Mouse (Mus musculus): ENCODE data around the gene Greb1. TPM values are rescaled to one million over a fixed set of nuclear protein-coding genes. Genes with fewer than 3 reads are reported as not detected.

Gene Greb1
- polyA plus RNA-seq, 1 experiment from 2014 or later, result 2.5 TPM

DNA sequence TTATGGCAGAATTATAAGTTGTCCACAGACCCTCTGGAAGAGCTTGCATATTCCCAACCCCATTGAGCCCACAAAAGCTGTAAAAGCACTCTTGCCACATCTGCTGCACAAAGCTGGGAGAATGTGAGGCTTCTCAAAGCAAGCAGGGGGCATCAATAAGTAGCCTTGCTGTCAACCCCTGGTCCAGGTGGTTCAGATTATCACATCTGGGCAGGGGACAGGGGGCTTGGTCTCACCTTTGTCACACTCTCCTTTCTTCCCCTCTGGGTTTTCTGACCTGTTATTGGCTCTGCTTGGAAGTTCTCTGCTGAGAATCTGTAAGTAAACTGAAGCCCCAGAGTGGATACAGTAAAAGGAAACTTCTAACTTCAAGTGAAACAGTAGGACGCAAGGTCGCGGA is 1.8 kb downstream of the Greb1 start:
- 0 out of 2 replicates have a peak, but pooled peaks cover 3% of the 10 kb centered on the region for H3K27me3 ChIP-seq (ENCODE audit: control insufficient read depth, insufficient read depth, low read length)

GRCm38 (mm10) chr12:16795781-16796180 is 4.9 kb downstream of the Greb1 start:
- Histone ChIP-seq H3K27ac (replicated peaks; ENCODE audit: low read depth, low read length) (no peak overlapping the region), H3K9me3 (ENCODE audit: control insufficient read depth, low read length) (no peaks in the 10 kb centered on the region), H3K4me3 (replicated peaks; ENCODE audit: low read depth, low read length) (no peak overlapping the region), H3K27me3 (ENCODE audit: control insufficient read depth, insufficient read depth, low read length) (no peaks in the 10 kb centered on the region), H3K9ac (replicated peaks; ENCODE audit: low read length) (no peak overlapping the region), H3K36me3 (ENCODE audit: control insufficient read depth, insufficient read depth, low read length) (no peaks in the 10 kb centered on the region), H3K4me1 (ENCODE audit: control insufficient read depth, insufficient read depth, low read length) (0 out of 2 replicates have a peak, but pooled peaks cover 8% of the 10 kb centered on the region), H3K4me2 (ENCODE audit: low read length) (no peak overlapping the region)
- WGBS, result 87% methylated on average over 3 of the region's 3 CpGs
- DNase-seq, result no peak
- no peak for ATAC-seq (ENCODE audit: low FRiP score, low TSS enrichment)

More for the DNA sequence above, 1.8 kb downstream of the Greb1 start:
- WGBS, result 25% methylated on average over 3 of the region's 3 CpGs
- Histone ChIP-seq H3K9me3 (ENCODE audit: control insufficient read depth, low read length) (no peaks in the 10 kb centered on the region), H3K27ac (replicated peaks; ENCODE audit: low read depth, low read length) (no peak overlapping the region), H3K36me3 (ENCODE audit: control insufficient read depth, insufficient read depth, low read length) (no peaks in the 10 kb centered on the region), H3K4me2 (ENCODE audit: low read length) (no peak overlapping the region), H3K4me1 (ENCODE audit: control insufficient read depth, insufficient read depth, low read length) (0 out of 2 replicates have a peak, but pooled peaks cover 8% of the 10 kb centered on the region), H3K4me3 (replicated peaks; ENCODE audit: low read depth, low read length) (no peak overlapping the region), H3K9ac (replicated peaks; ENCODE audit: low read length) (no peak overlapping the region)
- DNase-seq (no peak), ATAC-seq (ENCODE audit: low FRiP score, low TSS enrichment) (no peak)

DNA sequence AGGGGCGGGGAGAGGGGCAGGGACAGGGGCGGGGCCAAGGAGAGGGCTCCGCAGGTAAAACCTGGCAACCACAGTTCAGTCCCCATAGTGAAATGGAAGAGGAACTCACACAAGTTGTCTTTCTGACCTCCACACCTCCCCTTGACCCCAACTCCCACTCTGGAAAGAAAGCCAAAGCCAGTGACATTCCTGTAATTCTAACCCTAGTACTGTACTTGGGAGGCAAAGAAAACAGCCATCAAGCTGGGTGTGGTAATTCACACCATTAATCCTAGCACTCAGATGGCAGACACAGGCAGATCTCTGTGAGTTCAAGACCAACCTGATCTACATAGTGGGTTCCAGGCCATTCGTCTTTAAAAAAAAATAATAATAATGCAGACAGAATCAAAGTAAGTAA is 7.3 kb downstream of the Greb1 start:
- Histone ChIP-seq H3K27me3 (ENCODE audit: control insufficient read depth, insufficient read depth, low read length) (no peaks in the 10 kb centered on the region), H3K4me2 (ENCODE audit: low read length) (no peak overlapping the region), H3K36me3 (ENCODE audit: control insufficient read depth, insufficient read depth, low read length) (no peaks in the 10 kb centered on the region), H3K27ac (replicated peaks; ENCODE audit: low read depth, low read length) (no peak overlapping the region), H3K4me3 (replicated peaks; ENCODE audit: low read depth, low read length) (no peak overlapping the region), H3K9ac (replicated peaks; ENCODE audit: low read length) (no peak overlapping the region), H3K9me3 (ENCODE audit: control insufficient read depth, low read length) (no peaks in the 10 kb centered on the region), H3K4me1 (ENCODE audit: control insufficient read depth, insufficient read depth, low read length) (0 out of 2 replicates have a peak, but pooled peaks cover 6% of the 10 kb centered on the region)
- WGBS, result 94% methylated on average over 4 of the region's 4 CpGs
- no peak for DNase-seq
- no peak for ATAC-seq (ENCODE audit: low FRiP score, low TSS enrichment)

GRCm38 (mm10) chr12:16790456-16790855 is 10.2 kb downstream of the Greb1 start:
- Histone ChIP-seq H3K4me2 (ENCODE audit: low read length) (no peak overlapping the region), H3K9ac (replicated peaks; ENCODE audit: low read length) (no peak overlapping the region), H3K27me3 (ENCODE audit: control insufficient read depth, insufficient read depth, low read length) (no peaks in the 10 kb centered on the region), H3K4me3 (replicated peaks; ENCODE audit: low read depth, low read length) (no peak overlapping the region), H3K9me3 (ENCODE audit: control insufficient read depth, low read length) (no peaks in the 10 kb centered on the region), H3K36me3 (ENCODE audit: control insufficient read depth, insufficient read depth, low read length) (no peaks in the 10 kb centered on the region), H3K27ac (replicated peaks; ENCODE audit: low read depth, low read length) (no peak overlapping the region), H3K4me1 (ENCODE audit: control insufficient read depth, insufficient read depth, low read length) (0 out of 2 replicates have a peak, but pooled peaks cover 8% of the 10 kb centered on the region)
- 27% methylated on average over 4 of the region's 4 CpGs for WGBS
- DNase-seq, result no peak
- no peak for ATAC-seq (ENCODE audit: low FRiP score, low TSS enrichment)

DNA sequence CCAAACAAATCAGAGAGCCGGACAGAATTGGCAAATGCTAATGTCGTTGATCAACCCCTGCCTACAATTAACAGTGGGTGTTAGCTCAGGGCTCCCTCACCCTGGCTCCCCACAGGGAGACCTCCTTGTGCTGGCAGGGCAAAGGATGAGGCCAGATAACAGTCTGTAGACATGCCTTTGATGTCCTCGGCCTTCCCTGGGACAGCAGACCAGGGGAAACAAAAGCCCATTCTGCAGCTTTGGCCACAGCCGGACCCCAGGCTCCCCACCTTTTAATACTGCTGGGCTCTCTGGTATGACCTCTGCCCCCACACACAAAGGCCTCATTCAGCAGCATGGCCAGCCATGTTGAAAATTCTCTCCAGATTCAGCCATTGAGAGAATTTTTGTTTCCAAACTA is 10.9 kb downstream of the Greb1 start:
- ATAC-seq (ENCODE audit: low FRiP score, low TSS enrichment), result no peak
- no peaks in the 10 kb centered on the region for H3K36me3 ChIP-seq (ENCODE audit: control insufficient read depth, insufficient read depth, low read length)
- no peak overlapping the region for H3K4me3 ChIP-seq (replicated peaks; ENCODE audit: low read depth, low read length)
- H3K9ac ChIP-seq (replicated peaks; ENCODE audit: low read length), result no peak overlapping the region
- no peaks in the 10 kb centered on the region for H3K9me3 ChIP-seq (ENCODE audit: control insufficient read depth, low read length)
- no peak overlapping the region for H3K4me2 ChIP-seq (ENCODE audit: low read length)
- H3K27ac ChIP-seq (replicated peaks; ENCODE audit: low read depth, low read length), result no peak overlapping the region
- no peak for DNase-seq
- 0 out of 2 replicates have a peak, but pooled peaks cover 8% of the 10 kb centered on the region for H3K4me1 ChIP-seq (ENCODE audit: control insufficient read depth, insufficient read depth, low read length)
- H3K27me3 ChIP-seq (ENCODE audit: control insufficient read depth, insufficient read depth, low read length), result no peaks in the 10 kb centered on the region
- WGBS, result 8% methylated on average over 4 of the region's 4 CpGs

DNA sequence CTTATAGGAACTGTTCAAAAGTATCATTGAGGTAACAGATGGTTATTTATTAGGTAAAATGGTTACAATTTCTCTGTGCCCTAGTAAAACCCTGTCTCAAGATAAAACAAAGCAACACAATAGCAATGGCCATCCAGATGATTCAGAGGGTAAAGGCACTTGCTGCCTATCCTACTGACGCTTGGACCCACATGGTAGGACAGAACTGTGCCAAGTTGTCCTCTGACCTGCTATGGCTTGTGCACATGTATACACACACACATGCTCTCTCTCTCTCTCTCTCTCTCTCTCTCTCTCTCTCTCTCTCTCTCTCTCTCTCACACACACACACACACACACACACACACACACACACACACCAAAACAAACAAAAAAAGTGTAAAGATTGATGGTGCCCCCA is 11.5 kb downstream of the Greb1 start:
- WGBS, result 0% methylated on average over 1 of the region's 1 CpGs
- no peak for ATAC-seq (ENCODE audit: low FRiP score, low TSS enrichment)

GRCm38 (mm10) chr12:16788600-16788999 is 12.1 kb downstream of the Greb1 start:
- Histone ChIP-seq H3K4me2 (ENCODE audit: low read length) (no peak overlapping the region), H3K36me3 (ENCODE audit: control insufficient read depth, insufficient read depth, low read length) (no peaks in the 10 kb centered on the region), H3K9ac (replicated peaks; ENCODE audit: low read length) (no peak overlapping the region), H3K27me3 (ENCODE audit: control insufficient read depth, insufficient read depth, low read length) (no peaks in the 10 kb centered on the region), H3K4me1 (ENCODE audit: control insufficient read depth, insufficient read depth, low read length) (0 out of 2 replicates have a peak, but pooled peaks cover 8% of the 10 kb centered on the region), H3K4me3 (replicated peaks; ENCODE audit: low read depth, low read length) (no peak overlapping the region), H3K27ac (replicated peaks; ENCODE audit: low read depth, low read length) (no peak overlapping the region), H3K9me3 (ENCODE audit: control insufficient read depth, low read length) (no peaks in the 10 kb centered on the region)
- DNase-seq (no peak), ATAC-seq (ENCODE audit: low FRiP score, low TSS enrichment) (no peak)
- WGBS, result 27% methylated on average over 2 of the region's 2 CpGs

More for the DNA sequence above, 11.5 kb downstream of the Greb1 start:
- H3K4me1 ChIP-seq (ENCODE audit: control insufficient read depth, insufficient read depth, low read length), result 0 out of 2 replicates have a peak, but pooled peaks cover 8% of the 10 kb centered on the region
- H3K4me2 ChIP-seq (ENCODE audit: low read length), result no peak overlapping the region
- H3K27ac ChIP-seq (replicated peaks; ENCODE audit: low read depth, low read length), result no peak overlapping the region
- H3K36me3 ChIP-seq (ENCODE audit: control insufficient read depth, insufficient read depth, low read length), result no peaks in the 10 kb centered on the region
- H3K9ac ChIP-seq (replicated peaks; ENCODE audit: low read length), result no peak overlapping the region
- H3K4me3 ChIP-seq (replicated peaks; ENCODE audit: low read depth, low read length), result no peak overlapping the region
- H3K9me3 ChIP-seq (ENCODE audit: control insufficient read depth, low read length), result no peaks in the 10 kb centered on the region
- no peak for DNase-seq
- H3K27me3 ChIP-seq (ENCODE audit: control insufficient read depth, insufficient read depth, low read length), result no peaks in the 10 kb centered on the region

DNA sequence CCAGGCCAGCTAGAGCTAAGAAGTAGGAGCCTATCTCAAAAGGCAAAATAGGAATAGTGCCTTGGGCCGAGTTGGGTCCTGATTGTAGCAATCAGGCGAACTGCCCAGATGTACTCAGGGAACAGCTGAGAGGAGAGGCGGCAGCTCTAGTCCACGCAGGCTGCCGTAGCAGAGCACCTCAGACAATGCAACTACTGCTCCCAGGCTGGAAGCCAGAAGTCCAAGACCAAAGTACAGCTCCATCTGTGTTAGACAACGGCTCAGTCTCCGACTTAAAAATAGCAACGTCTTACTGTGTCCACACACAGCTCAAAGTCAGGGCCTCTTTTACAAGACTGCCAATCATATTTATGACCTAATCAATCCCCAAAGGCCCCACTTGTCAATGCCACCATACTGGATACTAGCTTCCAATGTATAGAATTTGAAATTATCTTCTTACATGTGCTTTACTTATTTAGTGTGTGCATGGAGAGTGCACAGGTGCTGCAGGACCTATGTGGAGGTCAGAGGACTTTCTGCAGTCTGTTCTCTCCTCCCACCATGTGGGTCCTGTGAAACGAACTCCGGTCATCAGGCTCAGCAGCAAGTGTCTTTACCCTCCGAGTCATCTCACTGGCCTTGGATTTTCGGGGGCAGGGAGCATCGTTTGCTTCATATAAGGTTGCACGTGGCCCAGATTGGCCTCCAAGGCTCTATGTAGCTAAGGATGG is 19.5 kb downstream of the Greb1 start:
- DNase-seq, result no peak
- 91% methylated on average over 14 of the region's 14 CpGs for WGBS
- H3K9me3 ChIP-seq (ENCODE audit: control insufficient read depth, low read length), result no peaks in the 10 kb centered on the region
- no peak overlapping the region for H3K4me3 ChIP-seq (replicated peaks; ENCODE audit: low read depth, low read length)
- no peak overlapping the region for H3K27ac ChIP-seq (replicated peaks; ENCODE audit: low read depth, low read length)
- no peaks in the 10 kb centered on the region for H3K36me3 ChIP-seq (ENCODE audit: control insufficient read depth, insufficient read depth, low read length)
- no peak for ATAC-seq (ENCODE audit: low FRiP score, low TSS enrichment)
- H3K4me2 ChIP-seq (ENCODE audit: low read length), result no peak overlapping the region
- no peak overlapping the region for H3K9ac ChIP-seq (replicated peaks; ENCODE audit: low read length)
- H3K27me3 ChIP-seq (ENCODE audit: control insufficient read depth, insufficient read depth, low read length), result no peaks in the 10 kb centered on the region
- H3K4me1 ChIP-seq (ENCODE audit: control insufficient read depth, insufficient read depth, low read length), result no peaks in the 10 kb centered on the region

DNA sequence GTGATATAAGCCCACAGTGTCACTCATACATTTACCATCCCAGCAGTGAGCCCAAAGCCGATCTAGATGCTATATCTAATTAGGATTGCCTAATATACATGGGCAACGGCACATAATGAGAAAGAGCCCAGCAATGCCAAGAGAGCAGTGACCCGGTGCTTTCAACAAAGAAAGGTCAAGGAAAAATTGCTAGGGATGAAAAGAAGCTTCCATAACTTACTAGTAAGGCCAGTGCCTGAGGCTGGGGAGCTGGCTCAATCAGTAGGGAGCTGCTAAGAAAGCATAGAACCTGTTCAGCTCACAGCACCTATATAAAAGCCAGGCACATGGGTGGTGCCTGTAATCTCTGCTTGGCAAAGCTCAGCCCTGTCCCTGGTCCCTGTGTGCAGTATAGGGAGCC is 20.4 kb downstream of the Greb1 start:
- no peak for ATAC-seq (ENCODE audit: low FRiP score, low TSS enrichment)
- no peak for DNase-seq
- Histone ChIP-seq H3K27ac (replicated peaks; ENCODE audit: low read depth, low read length) (no peak overlapping the region), H3K27me3 (ENCODE audit: control insufficient read depth, insufficient read depth, low read length) (no peaks in the 10 kb centered on the region), H3K9me3 (ENCODE audit: control insufficient read depth, low read length) (no peaks in the 10 kb centered on the region), H3K9ac (replicated peaks; ENCODE audit: low read length) (no peak overlapping the region), H3K4me1 (ENCODE audit: control insufficient read depth, insufficient read depth, low read length) (no peaks in the 10 kb centered on the region), H3K36me3 (ENCODE audit: control insufficient read depth, insufficient read depth, low read length) (no peaks in the 10 kb centered on the region), H3K4me2 (ENCODE audit: low read length) (no peak overlapping the region), H3K4me3 (replicated peaks; ENCODE audit: low read depth, low read length) (no peak overlapping the region)
- WGBS, result 72% methylated on average over 3 of the region's 3 CpGs
